Mouse (Mus musculus): Measurements from ENCODE around the gene Adarb2. TPM values are rescaled to one million over a fixed set of nuclear protein-coding genes. Genes with fewer than 3 reads are reported as not detected.

Adarb2 gene
- total and polyA plus RNA-seq, 3 experiments: 0.42 to 0.57 TPM; not detected in 1

- Histone ChIP-seq H3K36me3 (ENCODE audit: control insufficient read depth in 1 of 2, insufficient read depth in 2 of 2, low read length in 2 of 2) (no peaks in the 10 kb centered on the region), H3K79me2 (ENCODE audit: control insufficient read depth, insufficient read depth, low read length, poor library complexity) (no peaks in the 10 kb centered on the region), H3K9me3 (replicated peaks; ENCODE audit: insufficient read depth, low read length) (no peaks in the 10 kb centered on the region), H3K4me3 (ENCODE audit: control insufficient read depth in 1 of 2, insufficient read depth in 1 of 2, low read depth in 2 of 2, low read length in 2 of 2) (no peak overlapping the region), H3K9ac (ENCODE audit: control insufficient read depth, low read depth, low read length, poor library complexity, severe bottlenecking) (no peak overlapping the region), H3K27me3 (ENCODE audit: control insufficient read depth in 1 of 2, insufficient read depth in 2 of 2, low read length in 2 of 2) (no peaks in the 10 kb centered on the region; a peak in 1 of 4 replicates), H3K27ac (ENCODE audit: control insufficient read depth, low read depth, low read length) (no peak overlapping the region), H3K4me1 (ENCODE audit: control insufficient read depth in 1 of 2, insufficient read depth in 2 of 2, low read length in 2 of 2) (no peaks in the 10 kb centered on the region)
- no peak for DNase-seq (ENCODE audit: low read depth, low spot score)
- TF ChIP-seq POLR2A (IDR thresholded peaks at IDR 0.05; ENCODE audit: control insufficient read depth in 1 of 2, insufficient read depth in 1 of 2, low read depth in 1 of 2, low read length in 2 of 2, poor library complexity in 1 of 2) (no peak), NRF1 (IDR thresholded peaks at IDR 0.05; ENCODE audit: insufficient read depth, low read depth, low read length, poor library complexity, severe bottlenecking) (no peak), RCOR1 (IDR thresholded peaks at IDR 0.05; ENCODE audit: low read depth, low read length) (no peak), BHLHE40 (IDR thresholded peaks at IDR 0.05; ENCODE audit: borderline replicate concordance, low read depth, low read length) (no peak), POLR2AphosphoS2 (IDR thresholded peaks at IDR 0.05; ENCODE audit: low read length) (no peak), ETS1 (IDR thresholded peaks at IDR 0.05; ENCODE audit: low read depth, low read length) (no peak)
These were observed 144.5 kb downstream of the Adarb2 start for GRCm38 (mm10) chr13:8347147-8347546.

GRCm38 (mm10) chr13:8352341-8352740 lies 149.7 kb downstream of the Adarb2 start:
- Histone ChIP-seq H3K27me3 (ENCODE audit: control insufficient read depth in 1 of 2, insufficient read depth in 2 of 2, low read length in 2 of 2) (no peaks in the 10 kb centered on the region; a peak in 1 of 4 replicates), H3K9me3 (replicated peaks; ENCODE audit: insufficient read depth, low read length) (no peaks in the 10 kb centered on the region), H3K4me1 (ENCODE audit: control insufficient read depth in 1 of 2, insufficient read depth in 2 of 2, low read length in 2 of 2) (no peaks in the 10 kb centered on the region), H3K36me3 (ENCODE audit: control insufficient read depth in 1 of 2, insufficient read depth in 2 of 2, low read length in 2 of 2) (no peaks in the 10 kb centered on the region), H3K4me3 (ENCODE audit: control insufficient read depth in 1 of 2, insufficient read depth in 1 of 2, low read depth in 2 of 2, low read length in 2 of 2) (no peak overlapping the region), H3K79me2 (ENCODE audit: control insufficient read depth, insufficient read depth, low read length, poor library complexity) (no peaks in the 10 kb centered on the region), H3K9ac (ENCODE audit: control insufficient read depth, low read depth, low read length, poor library complexity, severe bottlenecking) (no peak overlapping the region), H3K27ac (ENCODE audit: control insufficient read depth, low read depth, low read length) (no peak overlapping the region)
- no peak for DNase-seq (ENCODE audit: low read depth, low spot score)
- TF ChIP-seq ZMIZ1 (IDR thresholded peaks at IDR 0.05; ENCODE audit: low read depth, low read length) (no peak), POLR2AphosphoS5 (IDR thresholded peaks at IDR 0.05; ENCODE audit: borderline replicate concordance, low read depth, low read length) (no peak), KAT2A (conservative IDR thresholded peaks at IDR 0.05; ENCODE audit: low read depth, low read length) (no peak), ZKSCAN1 (IDR thresholded peaks at IDR 0.05; ENCODE audit: low read depth, low read length) (no peak), SIN3A (IDR thresholded peaks at IDR 0.05; ENCODE audit: low read length) (no peak), SMC3 (IDR thresholded peaks at IDR 0.05; ENCODE audit: low read depth, low read length) (no peak), RCOR1 (IDR thresholded peaks at IDR 0.05; ENCODE audit: low read depth, low read length) (no peak), MAX (IDR thresholded peaks at IDR 0.05; ENCODE audit: low read length) (no peak), HCFC1 (IDR thresholded peaks at IDR 0.05; ENCODE audit: low read depth, low read length) (no peak), UBTF (IDR thresholded peaks at IDR 0.05; ENCODE audit: borderline replicate concordance, insufficient read depth, low read depth, low read length) (no peak), ETS1 (IDR thresholded peaks at IDR 0.05; ENCODE audit: low read depth, low read length) (no peak), MAZ (IDR thresholded peaks at IDR 0.05; ENCODE audit: low read depth, low read length) (no peak), EP300 (IDR thresholded peaks at IDR 0.05; ENCODE audit: low read depth in 1 of 2, low read length in 2 of 2) (no peak)
